Mouse (Mus musculus): ENCODE data around the gene Wdcp.

Wdcp gene

DNA sequence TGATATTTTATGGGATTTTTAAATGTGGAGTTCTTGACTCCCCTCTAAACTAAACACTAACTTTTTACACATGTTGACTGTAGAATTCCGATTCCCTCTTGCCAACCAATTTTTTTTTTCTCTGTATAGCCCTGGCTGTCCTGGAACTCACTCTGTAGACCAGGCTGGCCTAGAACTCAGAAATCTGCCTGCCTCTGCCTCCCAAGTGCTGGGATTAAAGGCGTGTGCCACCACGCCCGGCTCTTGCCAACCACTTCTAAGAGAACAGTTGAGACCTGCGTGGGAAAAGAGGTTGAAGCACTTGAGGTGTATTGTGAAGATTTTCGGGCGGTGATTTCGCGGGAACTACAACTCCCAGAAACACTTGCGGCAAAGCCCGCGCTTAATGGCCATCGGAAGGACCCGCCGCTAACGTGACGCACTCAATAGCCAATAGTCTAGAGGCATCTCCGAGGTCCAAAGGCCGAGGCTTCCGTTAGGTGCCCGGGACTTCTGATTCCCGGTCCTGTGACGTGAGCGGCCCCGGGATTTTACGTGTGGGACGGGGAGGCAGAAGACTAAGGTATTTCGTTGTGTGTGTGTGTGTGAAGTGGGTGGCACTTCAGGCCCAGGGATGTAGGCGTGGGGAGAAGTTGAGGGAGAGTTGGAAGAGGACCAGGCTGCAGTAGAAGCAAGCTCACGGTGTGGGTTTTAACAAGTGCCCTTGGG is at the start of gene Wdcp:
Gene Wdcp, plus strand, starts transcription at position 414 of the 708 bp plus-strand sequence.
- peak; percentile 82 to 90 for DNase-seq (ENCODE audit: low spot score in 2 of 2)

DNA sequence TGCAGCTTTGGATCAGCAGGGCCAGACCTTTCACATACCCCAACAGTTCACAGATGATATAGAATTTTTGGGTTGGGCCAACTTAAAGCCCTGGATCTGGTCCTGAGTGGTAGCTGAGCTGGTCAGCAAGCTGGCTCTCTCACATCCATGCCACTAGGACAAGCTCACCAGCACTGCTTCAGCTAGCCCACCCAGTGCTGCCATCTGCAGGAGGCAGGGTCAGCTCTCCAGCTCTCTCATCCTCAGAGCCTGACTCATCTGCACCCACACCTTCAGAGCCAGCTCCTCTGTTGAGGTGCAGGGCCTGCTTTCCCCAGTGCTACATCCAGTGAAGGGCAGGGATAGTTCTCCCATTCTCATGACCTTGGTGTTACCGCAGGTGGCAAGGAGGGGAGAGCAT is 49.4 kb upstream of the Wdcp start:
- no peak for DNase-seq (ENCODE audit: low spot score in 2 of 2)

DNA sequence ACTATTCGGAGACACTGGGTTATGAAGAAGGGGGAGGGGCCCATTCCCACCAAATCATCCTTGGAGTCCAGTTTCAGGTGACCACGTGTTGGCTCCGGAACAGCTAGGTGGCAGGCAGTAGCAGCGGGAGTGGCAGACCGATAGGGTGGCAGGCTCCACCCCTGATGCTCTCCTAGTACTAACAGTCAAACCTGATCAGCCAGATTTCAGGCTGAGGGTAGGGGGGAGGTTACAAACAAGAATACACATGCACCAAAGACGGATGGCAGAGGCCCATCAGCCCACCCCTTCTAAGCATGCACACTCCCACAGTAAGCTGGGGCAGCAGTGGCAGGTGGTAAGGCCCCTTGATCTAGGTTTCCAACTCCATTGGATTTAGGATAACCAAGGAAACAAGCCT is 45.6 kb upstream of the Wdcp start:
- DNase-seq (ENCODE audit: low spot score in 2 of 2): peak; percentile 38 to 49

DNA sequence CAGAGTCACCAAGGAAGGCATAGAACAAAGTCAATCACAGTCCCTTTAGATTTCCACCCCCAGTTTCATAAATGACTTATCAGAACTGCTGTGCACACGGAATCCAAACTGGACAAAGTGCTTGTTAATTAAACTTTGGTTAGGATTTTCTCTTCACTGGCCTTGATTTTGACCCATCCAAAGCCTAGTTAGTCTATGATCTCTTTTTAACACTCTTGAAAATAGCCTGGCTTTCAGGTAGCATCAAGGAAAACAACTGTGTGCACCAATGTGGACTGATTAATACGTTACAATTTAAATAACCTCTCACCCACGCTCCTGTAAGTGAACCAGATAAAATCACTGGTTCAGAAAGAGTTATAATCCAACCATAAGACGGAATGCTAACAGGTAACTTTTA is 32.1 kb upstream of the Wdcp start:
- DNase-seq (ENCODE audit: low spot score in 2 of 2): no peak

DNA sequence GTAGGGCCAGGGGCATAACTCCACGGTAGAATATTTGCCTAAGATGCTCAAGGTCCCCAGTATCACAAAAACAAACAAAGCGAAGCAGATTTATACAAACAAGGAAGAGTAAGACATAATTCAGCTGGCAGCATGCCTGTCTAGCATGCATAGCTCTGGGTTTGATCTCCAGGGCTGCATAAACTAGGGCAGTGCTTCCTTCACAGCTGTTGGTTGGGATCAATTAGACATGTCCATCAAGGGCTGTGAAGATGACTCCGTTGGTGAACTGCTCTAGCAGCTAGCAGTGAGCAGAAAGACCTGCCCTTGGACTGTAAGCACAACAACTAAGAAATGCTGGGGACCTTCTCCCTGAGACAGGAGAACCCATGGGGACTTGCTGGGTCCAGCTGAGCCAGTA is 31.4 kb upstream of the Wdcp start:
- no peak for DNase-seq (ENCODE audit: low spot score in 2 of 2)

DNA sequence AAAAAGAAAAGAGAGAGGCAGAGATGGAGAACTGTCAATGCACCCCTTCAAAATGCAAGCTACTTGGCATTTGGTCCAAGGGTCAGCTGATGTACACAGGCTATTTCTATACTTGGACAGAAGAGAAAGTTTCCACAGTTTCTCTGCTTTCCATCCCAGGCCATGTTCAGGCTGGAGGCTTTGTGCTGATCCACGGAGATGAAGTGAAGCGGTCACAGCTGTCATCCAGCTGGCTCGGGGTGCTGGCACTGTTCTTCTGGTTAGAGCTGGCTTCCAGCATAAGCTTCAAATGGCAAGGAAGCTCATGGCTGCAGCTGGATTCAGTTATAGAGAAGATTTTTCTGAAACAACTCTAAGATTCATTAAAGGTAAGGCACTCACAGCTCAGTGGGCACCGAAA is 29.5 kb upstream of the Wdcp start:
- no peak for DNase-seq (ENCODE audit: low spot score in 2 of 2)

DNA sequence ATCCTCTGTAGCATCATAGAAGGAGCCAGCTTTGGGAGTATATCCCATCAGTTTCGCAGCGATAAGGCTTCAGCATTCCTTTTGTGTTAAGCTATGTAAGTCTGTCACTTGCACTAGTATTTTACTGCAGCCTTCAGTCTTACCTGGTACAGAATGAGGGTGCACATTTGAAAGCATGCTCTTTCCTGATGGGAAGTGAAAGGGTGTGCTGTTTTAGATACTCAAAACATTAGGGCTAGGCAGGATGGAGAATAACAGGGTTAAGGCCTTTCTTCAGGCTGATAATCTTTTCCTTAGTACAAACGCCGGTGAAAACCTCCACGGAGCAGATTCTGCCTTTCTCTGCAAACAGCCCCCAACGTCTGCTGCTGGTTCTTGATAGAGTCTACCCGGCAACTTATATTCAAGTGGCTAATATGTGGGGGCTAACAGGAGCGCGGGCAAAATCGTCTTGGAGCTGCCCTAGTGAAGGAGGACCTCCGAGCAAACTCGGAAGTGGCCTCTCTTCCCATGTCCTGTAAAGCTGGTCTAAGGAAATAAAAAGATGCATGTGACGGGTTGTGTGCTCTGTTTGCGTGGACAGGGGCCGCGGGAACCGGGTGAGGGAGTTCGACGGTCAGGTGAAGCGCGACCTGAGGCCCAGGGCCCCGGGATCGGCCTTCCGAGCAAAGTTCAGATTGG is 26.3 kb upstream of the Wdcp start:
- DNase-seq (ENCODE audit: low spot score in 2 of 2): no peak

DNA sequence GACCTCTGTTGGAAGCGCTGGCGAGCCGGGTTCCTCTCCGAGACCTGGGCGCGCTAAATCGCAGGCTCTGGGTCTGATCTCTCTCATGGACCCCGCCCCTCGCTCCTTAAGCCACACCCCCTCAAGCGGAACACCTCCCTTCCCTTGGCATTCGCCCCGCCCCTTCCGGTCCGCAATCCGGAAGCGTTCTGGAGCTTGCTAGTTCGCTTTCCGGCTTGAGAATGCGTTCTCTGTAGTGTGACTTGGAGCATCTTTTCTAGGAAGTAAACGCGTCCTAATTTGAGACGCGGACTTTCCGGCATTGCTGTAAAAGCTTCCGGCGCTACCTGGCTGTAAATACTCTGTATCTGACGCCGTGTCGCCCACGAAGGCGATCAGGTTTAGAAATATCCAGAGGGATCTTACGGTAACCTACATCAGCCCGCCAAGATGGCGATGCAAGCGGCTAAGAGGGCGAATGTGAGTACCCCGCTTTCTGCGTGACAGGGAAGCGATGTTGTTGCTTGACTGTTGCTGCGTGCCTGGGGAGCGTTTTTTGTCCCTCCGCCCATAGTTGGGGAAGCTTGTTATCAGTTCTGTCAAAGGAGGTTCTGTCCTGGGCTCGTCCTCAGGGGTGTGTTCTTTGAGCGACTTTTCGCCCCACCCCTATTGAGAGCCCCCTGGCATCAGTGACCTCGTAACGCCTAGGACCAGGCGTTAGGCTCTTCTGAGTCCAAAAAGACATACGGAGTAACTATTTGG is 25.6 kb upstream of the Wdcp start, which contains the start of gene Sf3b6:
Gene Sf3b6, plus strand, starts transcription at position 184 of the 741 bp plus-strand sequence.
- peak; percentile 99 for DNase-seq (ENCODE audit: low spot score in 2 of 2)

DNA sequence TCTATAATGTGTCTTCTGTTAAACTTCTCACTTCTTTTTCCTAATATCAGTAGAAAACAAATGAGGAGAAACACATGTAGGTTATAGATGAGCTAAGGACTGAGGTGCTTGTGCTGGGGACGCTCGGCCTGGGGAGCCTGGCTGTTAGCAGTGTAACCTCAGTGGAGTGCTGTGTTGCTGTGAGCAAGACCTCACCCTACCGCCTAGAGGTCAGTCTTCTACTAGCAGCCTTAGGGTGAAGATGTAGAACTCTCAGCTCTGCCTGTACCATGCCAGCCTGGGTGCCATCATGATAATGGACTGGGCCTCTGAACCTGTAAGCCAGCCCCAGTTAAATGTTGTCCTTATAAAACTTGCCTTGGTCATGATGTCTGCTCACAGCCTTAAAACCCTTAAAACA is 15.8 kb upstream of the Wdcp start:
- DNase-seq (ENCODE audit: low spot score in 2 of 2): no peak

DNA sequence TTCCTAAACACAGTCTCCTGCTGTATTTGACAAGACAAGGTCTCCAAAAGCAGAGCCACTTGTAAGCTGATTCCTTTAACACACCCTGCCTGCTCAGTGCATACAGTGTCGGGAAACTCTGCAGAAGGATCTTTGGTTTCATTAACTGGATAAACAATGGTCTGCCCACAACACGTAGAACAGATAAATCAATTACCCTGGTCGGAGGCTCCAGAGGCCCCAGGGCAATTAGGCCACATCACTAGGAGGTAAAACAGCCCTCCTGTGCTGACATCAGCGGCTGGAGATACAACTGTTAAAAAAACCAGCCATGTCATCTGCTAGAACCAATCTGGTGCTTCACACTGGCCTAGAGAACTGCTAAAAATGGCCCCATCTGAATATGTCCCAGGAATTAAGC is 6.1 kb upstream of the Wdcp start:
- no peak for DNase-seq (ENCODE audit: low spot score in 2 of 2)

DNA sequence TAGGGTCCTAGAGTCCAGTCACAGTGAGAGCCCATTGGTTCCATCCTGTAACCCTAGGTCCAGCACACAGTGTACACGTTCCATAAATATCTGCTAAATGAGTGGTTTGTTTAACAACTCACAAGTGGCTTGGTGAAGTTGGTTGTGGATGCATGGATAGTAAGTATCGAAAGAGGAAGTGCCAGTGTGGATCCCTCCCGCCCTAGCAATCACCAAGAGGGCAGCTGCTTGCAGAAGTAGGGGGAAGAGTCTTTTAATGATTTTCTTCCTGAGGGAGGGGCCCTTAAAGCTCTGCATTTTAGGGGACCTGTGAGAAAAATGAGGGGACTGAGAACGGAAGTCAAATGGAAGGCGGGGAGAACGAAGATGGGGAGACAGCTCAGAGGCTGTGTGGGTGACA is 3.1 kb upstream of the Wdcp start:
- DNase-seq (ENCODE audit: low spot score in 2 of 2): no peak

DNA sequence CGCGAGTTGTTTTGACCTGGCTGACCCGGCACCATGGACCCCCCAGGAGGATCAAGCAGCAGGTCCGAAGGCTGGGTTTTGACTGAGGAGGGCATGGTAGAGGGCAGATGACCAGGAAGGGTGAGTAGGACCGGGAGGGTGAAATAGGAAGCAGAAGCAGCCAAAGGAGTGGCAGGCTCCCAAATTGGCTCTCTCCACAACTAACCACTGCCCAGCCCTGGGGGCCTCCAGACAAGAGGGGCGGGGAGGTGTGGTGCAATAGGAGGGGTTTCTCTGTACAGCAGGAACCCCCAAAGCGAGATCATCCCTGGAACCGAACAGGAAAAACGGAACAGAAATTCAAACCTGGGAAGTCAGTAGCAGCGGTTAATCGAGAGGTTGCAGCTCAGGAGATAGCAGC is 2.4 kb upstream of the Wdcp start:
- DNase-seq (ENCODE audit: low spot score in 2 of 2): no peak

DNA sequence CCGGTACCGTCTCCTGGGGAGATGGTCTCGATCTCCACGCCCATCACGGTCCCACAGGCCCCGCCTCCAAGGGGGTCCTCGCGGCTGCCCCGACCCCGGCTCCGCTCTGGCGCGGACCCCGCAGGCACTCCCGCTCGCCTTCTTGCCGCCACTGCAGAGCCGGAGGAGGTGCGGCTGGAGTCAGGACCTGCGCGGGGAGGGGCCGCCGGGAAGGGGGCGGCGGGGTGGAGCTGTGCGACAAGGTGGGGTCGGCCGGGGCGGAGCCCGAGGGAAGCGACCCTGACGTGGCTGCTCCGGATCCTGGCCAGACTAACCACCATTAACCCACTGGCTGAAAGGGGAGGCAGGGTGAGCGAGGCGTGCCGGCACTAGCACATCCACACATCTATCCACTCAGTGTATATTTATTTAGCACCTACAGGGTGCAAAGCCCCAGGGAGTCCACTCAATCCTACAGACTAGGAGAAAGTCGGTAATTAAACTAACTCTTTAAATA is 1.7 kb upstream of the Wdcp start, which contains the start of gene Fkbp1b:
Gene Fkbp1b, minus strand, starts transcription at position 200 of the 496 bp plus-strand sequence.
- peak in 1 of 2 experiments; percentile 54 for DNase-seq (ENCODE audit: low spot score in 2 of 2)

DNA sequence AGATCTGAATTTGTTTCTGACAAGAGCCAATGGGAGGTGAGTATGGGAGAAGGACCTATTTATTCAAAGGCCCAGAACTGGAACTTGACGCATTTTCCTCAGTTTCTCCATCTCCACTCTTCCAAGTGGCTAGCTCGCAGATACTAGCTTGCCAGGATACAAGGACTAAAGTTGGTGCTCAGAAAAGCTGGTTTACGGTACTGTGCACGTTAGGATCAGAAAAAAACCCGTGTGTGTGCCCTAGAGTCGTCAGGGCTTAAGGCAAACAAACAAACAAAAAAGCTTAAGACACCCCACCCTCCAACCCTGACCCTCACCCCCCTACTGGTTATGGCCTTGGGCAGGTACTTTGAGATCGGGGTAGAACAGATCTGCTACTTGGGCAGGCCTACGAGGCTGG is 647 bp upstream of the Wdcp start:
- no peak for DNase-seq (ENCODE audit: low spot score in 2 of 2)

DNA sequence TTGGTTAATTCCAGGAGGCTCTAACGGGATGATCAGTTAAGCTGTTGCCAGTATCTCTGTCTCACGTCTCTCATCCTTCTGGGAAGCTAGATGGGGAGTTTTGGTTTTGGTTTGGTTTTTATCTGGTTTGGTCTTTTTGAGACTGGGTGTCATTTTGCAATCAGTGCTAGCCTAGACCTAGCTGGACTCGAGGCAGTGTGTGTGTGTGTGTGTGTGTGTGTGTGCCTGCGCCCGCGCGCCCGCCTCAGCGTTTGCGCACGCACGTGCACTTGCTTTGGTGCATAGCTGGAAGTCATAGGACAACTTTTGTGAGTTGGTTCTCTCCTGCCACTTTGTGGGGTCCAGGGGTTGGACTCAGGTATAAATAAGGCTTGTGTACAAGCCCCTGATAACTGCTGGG is 638 bp downstream of the Wdcp start:
- peak in 1 of 2 experiments; percentile 28 for DNase-seq (ENCODE audit: low spot score in 2 of 2)

DNA sequence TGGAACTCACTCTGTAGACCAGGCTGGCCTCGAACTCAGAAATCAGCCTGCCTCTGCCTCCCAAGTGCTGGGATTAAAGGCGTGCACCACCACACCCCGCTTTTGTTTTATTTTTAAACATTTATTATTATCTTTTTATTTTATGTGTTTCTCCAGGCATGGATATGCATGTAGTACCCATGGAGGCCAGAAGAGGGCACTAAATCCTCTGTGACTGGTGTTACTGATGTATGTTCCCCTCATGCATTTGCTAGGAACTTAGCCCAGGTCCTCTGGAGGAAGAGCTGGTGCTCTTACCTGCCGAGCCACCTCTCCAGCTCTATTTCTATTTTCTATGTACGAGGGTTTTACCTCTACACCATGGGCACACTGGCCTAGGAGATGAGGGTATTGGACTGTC is 13.1 kb downstream of the Wdcp start:
- no peak for DNase-seq (ENCODE audit: low spot score in 2 of 2)

DNA sequence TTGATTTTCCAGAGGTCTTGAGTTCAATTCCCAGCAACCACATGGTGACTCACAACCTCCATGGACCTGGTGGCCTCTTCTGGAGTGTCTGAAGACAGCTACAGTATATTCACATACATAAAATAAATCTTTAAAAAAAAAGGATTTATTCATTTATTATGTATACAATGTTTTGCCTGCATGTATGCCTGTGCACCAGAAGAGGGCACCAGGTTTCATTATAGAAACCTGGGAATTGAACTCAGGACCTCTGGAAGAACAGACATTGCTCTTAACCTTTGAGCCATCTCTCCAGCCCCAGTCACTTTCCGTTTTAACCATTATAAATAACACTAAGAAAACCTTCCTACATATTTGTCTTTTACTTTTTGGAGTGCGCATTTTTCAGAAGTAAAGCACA is 13.7 kb downstream of the Wdcp start:
- DNase-seq (ENCODE audit: low spot score in 2 of 2): no peak

DNA sequence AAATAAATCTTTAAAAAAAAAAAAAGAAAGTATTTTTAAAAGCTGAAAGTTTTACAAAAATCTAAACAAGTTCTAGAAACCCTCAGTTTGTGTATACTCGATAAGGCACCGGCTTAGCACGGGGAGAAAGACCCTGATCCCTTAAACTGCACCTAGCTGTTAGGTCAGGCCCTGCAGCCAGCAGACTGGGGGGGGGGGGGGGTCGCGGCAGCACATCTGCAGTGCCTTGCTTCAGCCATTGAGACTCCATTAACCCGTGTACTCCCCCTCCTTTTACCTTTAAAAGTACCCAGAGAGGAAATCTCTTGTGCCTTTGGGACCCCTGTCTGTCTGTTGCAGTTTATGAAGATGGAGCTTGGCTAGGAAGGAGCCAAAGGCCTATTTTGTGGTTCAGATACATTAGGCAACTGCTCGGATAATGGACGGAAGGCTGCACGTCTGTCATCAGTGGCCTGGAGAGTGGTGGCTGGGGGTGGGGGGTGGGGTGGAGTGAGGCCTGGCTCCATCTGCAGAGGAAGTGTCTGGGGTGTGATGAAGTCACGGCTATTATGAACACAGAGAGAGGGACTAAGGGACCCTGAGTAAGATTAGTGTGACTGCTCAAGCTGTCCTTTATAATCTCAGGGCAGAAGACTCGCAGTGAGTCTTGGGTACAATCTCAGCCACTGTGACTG is 16.3 kb downstream of the Wdcp start:
- DNase-seq (ENCODE audit: low spot score in 2 of 2): no peak

DNA sequence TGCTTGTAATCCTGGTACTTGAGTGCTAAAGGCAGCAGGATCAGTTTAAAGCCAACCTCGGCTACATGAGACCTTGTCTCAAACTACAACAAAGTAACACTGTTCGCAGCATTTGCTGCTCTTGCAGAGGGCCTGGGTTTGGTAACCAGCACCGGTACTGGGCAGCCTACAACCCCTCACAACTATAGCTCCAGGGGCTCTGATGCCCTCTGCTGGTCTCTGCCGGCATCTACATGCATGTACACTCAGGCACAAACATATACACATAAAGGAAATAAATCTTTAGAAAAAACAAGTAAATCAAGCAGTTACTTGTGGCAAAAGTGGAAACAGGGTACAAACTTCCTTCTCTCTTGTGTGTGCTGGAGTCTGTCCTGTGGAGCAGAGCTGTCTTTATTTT is 19.6 kb downstream of the Wdcp start:
- DNase-seq (ENCODE audit: low spot score in 2 of 2): no peak

DNA sequence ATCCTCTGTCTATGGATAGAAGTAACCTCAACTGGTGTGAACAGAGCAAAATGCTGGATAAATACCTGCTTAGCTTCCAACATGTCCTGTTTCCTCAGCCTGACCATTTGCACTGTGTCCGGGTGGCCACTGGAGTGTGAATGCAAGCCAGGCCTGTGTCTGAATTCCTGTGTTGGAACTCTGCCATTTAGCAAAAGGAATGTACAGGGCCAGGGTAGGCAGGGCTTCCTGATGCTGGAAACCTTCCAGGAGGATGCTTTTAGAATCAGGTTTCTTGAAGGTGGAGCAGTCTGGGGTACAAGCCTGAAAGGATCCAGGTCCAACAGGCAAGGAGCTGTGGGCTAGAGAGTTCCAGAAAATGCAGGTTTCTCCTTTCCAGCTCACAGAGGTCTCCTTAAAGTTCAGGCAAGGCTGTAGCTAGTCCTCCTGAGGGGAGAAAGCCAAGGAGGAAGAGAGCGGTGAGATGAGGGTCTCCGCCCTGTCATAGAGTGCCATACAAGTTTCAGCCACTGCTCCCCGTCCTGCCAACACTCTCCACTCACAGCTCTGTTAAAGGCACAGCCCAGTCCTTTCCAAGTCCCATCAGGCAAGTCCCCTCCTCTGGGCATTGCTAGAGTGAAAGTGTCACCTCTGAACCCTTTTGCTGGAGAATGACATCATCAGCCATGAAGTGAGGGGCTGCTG is 20.7 kb downstream of the Wdcp start:
- DNase-seq (ENCODE audit: low spot score in 2 of 2): no peak

DNA sequence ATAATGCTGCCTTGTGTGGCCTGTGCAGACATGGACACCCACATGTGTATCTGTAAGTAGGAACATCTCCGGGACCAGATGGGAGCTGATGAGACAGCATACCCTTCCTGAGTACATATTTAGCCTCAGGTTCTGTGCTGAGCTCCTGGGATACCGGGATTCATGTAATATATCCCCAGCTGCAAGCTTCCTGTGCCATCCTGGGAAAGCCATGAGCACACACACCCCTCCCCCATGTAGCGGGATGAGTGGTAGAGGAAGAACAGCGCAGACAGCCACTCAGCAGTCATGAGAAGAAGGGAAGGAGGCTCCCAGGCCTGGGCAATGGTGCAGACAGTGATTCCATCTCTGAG is 21.2 kb downstream of the Wdcp start:
- DNase-seq (ENCODE audit: low spot score in 2 of 2): no peak

All from urinary bladder, postnatal 36 days (tissue).